ENCODE assay signal across 8 mouse cellular contexts in the genomic region with DNA sequence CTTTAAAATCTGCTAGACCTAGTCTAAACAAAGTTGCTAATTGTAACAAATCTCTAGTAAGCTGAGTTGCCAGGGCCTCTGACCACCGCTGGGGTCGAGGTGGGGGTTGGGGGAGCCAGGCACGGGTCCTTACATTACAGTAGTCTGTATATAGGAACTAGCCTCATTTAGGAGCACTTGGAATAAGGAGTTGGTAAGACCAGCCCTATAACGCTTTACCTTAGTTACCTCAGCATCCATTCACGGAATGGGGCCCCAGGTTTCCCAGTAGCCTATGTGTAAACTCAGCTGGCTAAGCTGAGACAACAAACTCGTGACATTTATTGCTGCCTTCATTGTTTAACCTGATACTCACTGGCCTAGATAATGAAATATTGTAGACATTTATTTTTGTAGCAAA. TPM values are rescaled to one million over a fixed set of nuclear protein-coding genes. Genes with fewer than 3 reads are reported as not detected.
A peak's percentile ranks its signal among the peaks of the same experiment; 100 is the strongest.
DNase-seq lines count a peak whose midpoint lies in the region; ATAC-seq and TF ChIP-seq lines count a peak whose summit lies in the region.

No protein-coding gene starts in this region.

- H3K4me3 ChIP-seq in heart, embryonic 12.5 days: peak overlapping the region; percentile 34; the same call in 1 of the 2 replicates
- H3K4me3 ChIP-seq in MEL (ENCODE audit: control insufficient read depth in 1 of 2, insufficient read depth in 1 of 2, low read depth in 2 of 2, low read length in 2 of 2): peak overlapping the region in 1 of 2 experiments; percentile 40; a peak in 2 of 4 replicates
- H3K4me3 ChIP-seq in hindbrain, embryonic 13.5 days: peak overlapping the region; percentile 93
- peak overlapping the region; percentile 18 for H3K4me3 ChIP-seq in midbrain, embryonic 11.5 days (ENCODE audit: low read depth, low read length)

- intact Hi-C loops in left cerebral cortex, postnatal 36 days (cut with DNase I): no loop called here

- peaks cover 25% of the 10 kb centered on the region for H3K4me1 ChIP-seq in heart, embryonic 12.5 days (replicated peaks)
- H3K4me1 ChIP-seq in MEL (ENCODE audit: control insufficient read depth in 1 of 2, insufficient read depth in 2 of 2, low read length in 2 of 2): peaks cover 4 to 13% of the 10 kb centered on the region in 2 experiments; a peak in 3 of 4 replicates
- peaks cover 43% of the 10 kb centered on the region for H3K4me1 ChIP-seq in hindbrain, embryonic 13.5 days (replicated peaks)
- peaks cover 41% of the 10 kb centered on the region for H3K4me1 ChIP-seq in midbrain, embryonic 11.5 days (ENCODE audit: control insufficient read depth, insufficient read depth, low read length)

- 32% methylated on average over 6 of the region's 6 CpGs for WGBS in heart, embryonic 12.5 days
- 18% methylated on average over 6 of the region's 6 CpGs for WGBS in hindbrain, embryonic 13.5 days
- 31% methylated on average over 6 of the region's 6 CpGs for WGBS in midbrain, embryonic 11.5 days

- no peak for TF ChIP-seq EP300 in MEL (IDR thresholded peaks at IDR 0.05; ENCODE audit: low read depth in 1 of 2, low read length in 2 of 2)

- ATAC-seq in heart, embryonic 12.5 days (ENCODE audit: insufficient number of reproducible peaks, low FRiP score): no peak
- no peak for ATAC-seq in hindbrain, embryonic 13.5 days (ENCODE audit: low FRiP score)
- no peak for ATAC-seq in midbrain, embryonic 11.5 days (ENCODE audit: low FRiP score)

- DNase-seq in heart, adult 18-20 months: no peak
- DNase-seq in MEL (ENCODE audit: low read depth, low spot score): no peak
- no peak for DNase-seq in midbrain, embryonic 11.5 days (ENCODE audit: low spot score, missing footprints)
- DNase-seq in embryo, embryonic 10.5 days (ENCODE audit: low spot score): no peak
- DNase-seq in left cerebral cortex, postnatal 36 days (ENCODE audit: low spot score in 2 of 2): no peak
- no peak for DNase-seq in layer of hippocampus, adult 18-20 months (ENCODE audit: low spot score in 2 of 2)

- peak overlapping the region; percentile 95 for H3K27ac ChIP-seq in heart, embryonic 12.5 days (ENCODE audit: poor library complexity, severe bottlenecking)
- no peak overlapping the region for H3K27ac ChIP-seq in MEL (ENCODE audit: control insufficient read depth, low read depth, low read length)
- peak overlapping the region; percentile 98 for H3K27ac ChIP-seq in hindbrain, embryonic 13.5 days
- peak overlapping the region; percentile 97 for H3K27ac ChIP-seq in midbrain, embryonic 11.5 days (ENCODE audit: low read depth, low read length)

- no peaks in the 10 kb centered on the region for H3K27me3 ChIP-seq in heart, embryonic 12.5 days (replicated peaks)
- no peaks in the 10 kb centered on the region for H3K27me3 ChIP-seq in MEL (ENCODE audit: control insufficient read depth in 1 of 2, insufficient read depth in 2 of 2, low read length in 2 of 2)
- H3K27me3 ChIP-seq in hindbrain, embryonic 13.5 days: no peaks in the 10 kb centered on the region
- no peaks in the 10 kb centered on the region for H3K27me3 ChIP-seq in midbrain, embryonic 11.5 days (ENCODE audit: control insufficient read depth, insufficient read depth, low read length)

- no peak for TF ChIP-seq POLR2A in MEL (IDR thresholded peaks at IDR 0.05; ENCODE audit: control insufficient read depth in 1 of 2, insufficient read depth in 1 of 2, low read depth in 1 of 2, low read length in 2 of 2, poor library complexity in 1 of 2)

- H3K4me2 ChIP-seq in heart, embryonic 12.5 days: peak overlapping the region; percentile 65
- peak overlapping the region; percentile 71 for H3K4me2 ChIP-seq in hindbrain, embryonic 13.5 days
- H3K4me2 ChIP-seq in midbrain, embryonic 11.5 days: peak overlapping the region; percentile 64

- no peak for TF ChIP-seq RAD21 in MEL (IDR thresholded peaks at IDR 0.05; ENCODE audit: low read depth, low read length)

- no peaks in the 10 kb centered on the region for H3K9me3 ChIP-seq in heart, embryonic 12.5 days (replicated peaks)
- H3K9me3 ChIP-seq in MEL (replicated peaks; ENCODE audit: insufficient read depth, low read length): no peaks in the 10 kb centered on the region
- no peaks in the 10 kb centered on the region for H3K9me3 ChIP-seq in hindbrain, embryonic 13.5 days
- H3K9me3 ChIP-seq in midbrain, embryonic 11.5 days (ENCODE audit: control insufficient read depth, low read length): no peaks in the 10 kb centered on the region

- no peaks in the 10 kb centered on the region for H3K36me3 ChIP-seq in heart, embryonic 12.5 days
- H3K36me3 ChIP-seq in MEL (ENCODE audit: control insufficient read depth in 1 of 2, insufficient read depth in 2 of 2, low read length in 2 of 2): peaks cover 0 to 20% of the 10 kb centered on the region in 2 experiments; a peak in 2 of 4 replicates
- no peaks in the 10 kb centered on the region for H3K36me3 ChIP-seq in hindbrain, embryonic 13.5 days
- no peaks in the 10 kb centered on the region for H3K36me3 ChIP-seq in midbrain, embryonic 11.5 days (ENCODE audit: control insufficient read depth, insufficient read depth, low read length)

- no peak for TF ChIP-seq CTCF in MEL (IDR thresholded peaks at IDR 0.05 in 2 of 3, conservative IDR thresholded peaks at IDR 0.05 in 1 of 3; ENCODE audit: control insufficient read depth in 1 of 3, insufficient read depth in 1 of 3, low read depth in 2 of 3, low read length in 3 of 3, poor library complexity in 1 of 3, severe bottlenecking in 1 of 3)

- peak overlapping the region; percentile 71; the same call in 1 of the 2 replicates for H3K9ac ChIP-seq in heart, embryonic 12.5 days
- H3K9ac ChIP-seq in MEL (ENCODE audit: control insufficient read depth, low read depth, low read length, poor library complexity, severe bottlenecking): peak overlapping the region; percentile 8
- H3K9ac ChIP-seq in hindbrain, embryonic 13.5 days: peak overlapping the region; percentile 98
- peak overlapping the region; percentile 70 for H3K9ac ChIP-seq in midbrain, embryonic 11.5 days (ENCODE audit: low read length)

- peaks cover 26% of the 10 kb centered on the region for H3K79me2 ChIP-seq in MEL (ENCODE audit: control insufficient read depth, insufficient read depth, low read length, poor library complexity)

TF ChIP-seq in MEL, 35 proteins besides CTCF, POLR2A, EP300 and RAD21:
- TF ChIP-seq ETS1 (IDR thresholded peaks at IDR 0.05; ENCODE audit: low read depth, low read length): no peak
- no peak for TF ChIP-seq SIN3A (IDR thresholded peaks at IDR 0.05; ENCODE audit: low read length)
- no peak for TF ChIP-seq MAFK (IDR thresholded peaks at IDR 0.05; ENCODE audit: borderline replicate concordance, low read depth, low read length)
- TF ChIP-seq POLR2AphosphoS2 (IDR thresholded peaks at IDR 0.05; ENCODE audit: low read length): no peak
- no peak for TF ChIP-seq JUND (IDR thresholded peaks at IDR 0.05; ENCODE audit: low read depth, low read length)
- no peak for TF ChIP-seq MYC (IDR thresholded peaks at IDR 0.05; ENCODE audit: low read depth, low read length)
- TF ChIP-seq TCF12 (IDR thresholded peaks at IDR 0.05; ENCODE audit: low read depth, low read length): no peak
- no peak for TF ChIP-seq ZNF384 (IDR thresholded peaks at IDR 0.05; ENCODE audit: low read depth, low read length)
- no peak for TF ChIP-seq RCOR1 (IDR thresholded peaks at IDR 0.05; ENCODE audit: low read depth, low read length)

RNA-seq across cellular contexts. Expression of a gene that starts 3.3 kb away (rescaled TPM):
- polyA plus RNA-seq in heart, embryonic 12.5 days (2016; fragmentation: Nextera tagmentation; extraction: Ambion mirVana): 18.5 and 20.2 TPM in 2 replicates
- total RNA-seq in heart, adult 18-20 months (2021): 10 to 100 TPM in 1 of 2 experiments, under 1 TPM in 1; 0.65 to 13.4 TPM
- total RNA-seq in MEL (2012; rRNA removed): 13.4 and 15.0 TPM in 2 replicates
- polyA plus RNA-seq in MEL (2012; ENCODE audit: insufficient read depth in 1 of 2, insufficient read length in 2 of 2, low read depth in 1 of 2, low replicate concordance in 2 of 2, missing spikeins in 1 of 2): 10 to 100 TPM in 1 of 2 experiments, not detected in 1; 17.2 TPM
- 29.4 and 32.2 TPM in 2 replicates for polyA plus RNA-seq in hindbrain, embryonic 13.5 days (2015; fragmentation: Nextera tagmentation; extraction: Ambion mirVana)
- 40.9 and 41.0 TPM in 2 replicates for polyA plus RNA-seq in midbrain, embryonic 11.5 days (2014; fragmentation: Nextera tagmentation; extraction: Ambion mirVana)
- 10 to 100 TPM; 25.7 to 34.1 TPM for total RNA-seq in left cerebral cortex, postnatal 36 days (2021)
- total RNA-seq in layer of hippocampus, adult 18-20 months (2021): 10 to 100 TPM; 28.6 to 31.9 TPM

Comparison
In these comparisons a context has a peak if more than half of its experiments do, and no peak if none do; other contexts are left out.
1. H3K9ac ChIP-seq: peak in every context shown above with its lines; median percentile 98 in hindbrain, embryonic 13.5 days; 71 in heart, embryonic 12.5 days; 70 in midbrain, embryonic 11.5 days; 8 in MEL.